Mouse (Mus musculus) ZHBTc4 (cell line): ENCODE measurements at regions not wholly inside any gene's neighbourhood (a gene's known extent, or its start where the extent isn't known, plus 50 kb on each side); places are given as distances from the start of the nearest gene placed in this dataset.
A peak's percentile ranks its signal among the peaks of the same experiment; 100 is the strongest.

Experiments used
- DNase-seq: peaks from one replicate; pipeline ENCODE4 v3.0.0-alpha.2; 2011; ENCODE audit warnings: low read depth, low spot score

DNA sequence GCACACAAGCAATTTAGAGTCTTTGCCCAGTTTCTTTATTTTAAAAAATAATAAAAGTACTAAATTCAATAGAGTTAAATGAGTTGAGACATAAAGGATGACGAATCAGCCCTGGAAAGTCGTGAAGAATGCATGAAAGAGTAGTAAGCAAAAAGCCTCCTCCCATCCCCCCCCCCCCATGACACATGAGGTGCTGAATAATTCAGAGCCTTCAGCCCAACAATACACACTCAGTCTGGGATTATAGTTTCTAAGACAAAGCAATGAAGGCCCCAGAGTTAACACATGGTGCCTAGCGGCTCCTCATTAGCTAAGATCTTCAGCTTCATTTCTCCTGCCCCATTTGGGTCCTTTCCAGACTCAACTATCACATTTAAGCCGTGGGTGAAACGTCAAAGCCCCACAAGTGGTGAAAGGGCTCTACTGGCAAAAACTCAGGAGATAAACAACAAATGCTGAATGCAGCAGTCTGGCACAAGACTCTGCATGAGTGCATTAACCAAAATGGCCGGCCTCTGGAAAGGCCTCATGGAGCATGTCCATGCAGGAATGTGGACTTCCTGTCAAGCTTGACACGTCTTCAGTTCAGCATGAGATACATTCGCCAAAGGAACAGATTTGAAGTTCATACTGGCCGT lies 560.9 kb upstream of the Gm26657 start:
- no peak for DNase-seq

DNA sequence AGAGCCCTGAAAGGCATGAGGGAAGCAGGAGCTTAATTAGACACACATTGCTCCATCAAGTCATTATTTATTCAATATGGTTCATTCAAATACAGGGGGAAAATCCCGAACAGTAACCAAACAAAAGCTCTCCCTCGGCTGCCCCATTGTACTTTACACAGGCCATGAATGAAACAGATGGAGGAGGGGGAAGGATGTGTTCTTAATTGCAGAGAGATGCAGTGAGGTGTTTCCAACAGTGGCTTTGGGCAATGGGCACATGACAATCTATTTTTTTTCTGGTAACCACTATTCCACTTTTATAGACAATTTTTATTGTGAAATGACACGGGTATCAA lies 578.6 kb upstream of the Gm26657 start:
- no peak for DNase-seq

DNA sequence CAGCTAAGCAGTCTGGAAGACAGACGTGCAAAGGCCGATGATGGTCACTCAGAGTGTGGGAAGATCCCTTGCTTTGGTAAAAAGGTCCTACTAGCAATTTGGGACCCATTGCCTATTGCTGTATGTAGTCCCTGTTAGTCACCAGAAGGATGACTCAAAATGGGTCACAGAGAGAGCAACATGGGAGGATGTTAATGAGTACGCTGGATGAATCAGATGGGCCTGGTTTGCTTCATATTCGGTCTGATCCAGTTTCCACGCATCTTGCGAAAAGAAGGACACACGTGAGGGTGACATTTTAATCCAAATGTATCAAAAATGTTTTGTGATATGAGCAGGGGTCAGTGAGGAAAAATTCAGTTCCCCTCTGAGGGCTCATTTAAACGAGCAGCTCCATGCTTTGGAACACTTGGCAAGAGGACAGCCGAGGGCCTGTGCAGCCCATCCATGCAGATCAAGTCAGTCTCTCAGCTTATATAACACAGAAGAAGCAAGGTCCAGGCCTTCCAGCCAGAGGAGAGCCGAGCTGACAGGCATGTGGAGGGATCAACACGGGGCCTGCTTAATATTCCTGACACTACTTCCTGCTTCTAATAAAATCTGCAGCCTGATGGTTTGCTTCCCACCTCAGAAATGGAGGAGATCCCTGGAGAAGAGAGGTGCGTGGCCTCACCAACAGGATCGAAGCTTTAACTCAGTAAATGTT lies 579.2 kb upstream of the Gm26657 start:
- DNase-seq: no peak

DNA sequence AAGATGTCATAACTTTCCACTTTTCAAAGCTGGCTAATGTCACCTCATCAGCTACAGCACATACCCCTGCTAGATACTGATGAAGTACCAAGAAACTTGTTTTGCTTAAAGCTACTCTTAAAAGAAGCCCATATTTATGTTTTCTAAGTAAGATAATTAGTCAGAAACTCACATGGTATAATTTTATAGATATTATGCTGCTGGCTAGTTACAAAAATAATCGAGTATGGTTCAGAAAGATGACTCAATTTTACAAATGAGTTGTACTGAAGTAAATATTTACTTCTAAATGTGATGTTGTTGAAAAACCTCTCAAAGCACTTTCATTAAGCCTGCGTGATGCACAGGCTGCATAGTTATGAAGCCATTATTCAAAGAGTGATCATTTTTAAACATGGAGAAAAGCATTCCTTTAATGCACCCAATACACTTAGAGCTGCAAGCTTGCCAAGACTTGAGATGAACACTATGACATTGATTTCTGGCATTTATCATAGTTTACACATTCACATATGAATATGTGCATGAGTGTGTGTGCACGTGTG lies 582.3 kb upstream of the Gm26657 start:
- no peak for DNase-seq

DNA sequence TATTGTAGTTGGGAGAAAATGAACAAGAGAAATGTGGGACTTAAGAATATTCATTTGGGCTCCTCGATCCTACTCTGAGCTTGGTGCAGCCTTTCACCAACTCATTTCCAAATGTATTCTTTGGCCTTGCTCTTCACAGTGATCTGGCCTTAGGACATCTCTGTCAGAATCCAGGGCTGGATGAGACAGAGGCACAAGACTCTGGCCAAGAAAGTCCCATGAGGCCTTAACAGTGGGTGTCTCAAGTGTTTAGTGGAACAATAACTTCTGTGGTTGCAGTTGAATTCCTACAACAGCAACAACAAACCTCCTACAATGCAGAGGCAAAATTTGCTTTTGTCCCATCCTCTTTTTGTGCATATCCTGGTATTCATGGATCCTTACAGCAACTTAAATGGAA lies 589.2 kb upstream of the Gm26657 start:
- DNase-seq: peak; percentile 35

DNA sequence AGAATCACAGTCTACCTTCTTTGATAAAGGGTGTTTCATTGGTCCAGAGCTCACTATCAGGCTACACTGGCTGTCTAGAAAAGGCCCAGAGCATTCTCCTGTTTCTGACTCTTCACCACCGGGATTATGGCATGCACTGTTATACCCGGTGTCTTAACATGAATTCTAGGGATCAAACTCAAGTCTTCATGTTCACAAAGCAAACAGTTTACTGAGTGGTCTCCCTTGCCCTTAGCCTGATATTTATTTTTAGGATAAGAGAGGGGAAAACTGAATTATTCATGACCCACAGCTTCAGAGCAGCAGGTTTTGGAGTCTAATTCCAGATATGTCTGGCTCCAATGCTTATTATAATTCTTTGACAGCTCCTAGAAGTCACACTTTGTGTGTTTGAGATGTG lies 596.0 kb upstream of the Gm26657 start:
- no peak for DNase-seq

DNA sequence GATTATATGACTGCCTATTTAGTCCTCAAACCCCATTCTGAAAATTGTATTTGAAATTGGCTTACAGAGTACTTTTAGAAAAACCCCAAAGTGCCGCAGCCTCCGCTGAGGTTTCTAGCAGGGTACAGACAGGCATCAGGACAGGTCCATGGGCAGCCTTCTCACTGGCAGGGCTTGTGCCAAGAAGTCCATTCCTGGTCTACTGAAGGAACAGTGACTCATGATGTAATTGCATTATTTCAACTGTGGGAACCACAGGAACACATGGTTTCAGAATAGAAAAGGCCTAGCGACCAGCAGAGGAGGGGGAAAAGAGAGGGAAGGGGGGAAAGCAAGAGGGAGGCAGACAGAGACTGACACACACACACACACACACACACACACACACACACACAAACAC lies 603.0 kb upstream of the Gm26657 start:
- no peak for DNase-seq

DNA sequence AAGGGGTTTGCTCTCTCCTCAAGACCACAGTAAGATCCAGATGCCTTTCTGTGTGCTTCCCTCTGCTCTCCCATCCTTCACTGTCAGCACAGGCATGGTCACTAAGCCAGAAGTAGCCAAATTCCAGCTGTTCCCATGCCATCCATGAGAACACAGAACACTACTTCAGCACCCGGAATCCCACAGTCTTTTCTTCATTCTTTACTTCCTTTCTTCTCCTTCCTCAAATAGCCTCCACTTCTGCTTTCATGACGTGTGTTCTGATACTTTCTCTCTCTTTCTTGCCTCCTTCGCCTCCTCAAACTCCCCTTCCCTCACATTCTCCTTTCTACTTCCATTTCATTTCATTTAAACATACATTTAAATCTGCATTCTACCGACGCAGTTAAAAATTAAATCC lies 602.1 kb upstream of the Klf4 start:
- no peak for DNase-seq

DNA sequence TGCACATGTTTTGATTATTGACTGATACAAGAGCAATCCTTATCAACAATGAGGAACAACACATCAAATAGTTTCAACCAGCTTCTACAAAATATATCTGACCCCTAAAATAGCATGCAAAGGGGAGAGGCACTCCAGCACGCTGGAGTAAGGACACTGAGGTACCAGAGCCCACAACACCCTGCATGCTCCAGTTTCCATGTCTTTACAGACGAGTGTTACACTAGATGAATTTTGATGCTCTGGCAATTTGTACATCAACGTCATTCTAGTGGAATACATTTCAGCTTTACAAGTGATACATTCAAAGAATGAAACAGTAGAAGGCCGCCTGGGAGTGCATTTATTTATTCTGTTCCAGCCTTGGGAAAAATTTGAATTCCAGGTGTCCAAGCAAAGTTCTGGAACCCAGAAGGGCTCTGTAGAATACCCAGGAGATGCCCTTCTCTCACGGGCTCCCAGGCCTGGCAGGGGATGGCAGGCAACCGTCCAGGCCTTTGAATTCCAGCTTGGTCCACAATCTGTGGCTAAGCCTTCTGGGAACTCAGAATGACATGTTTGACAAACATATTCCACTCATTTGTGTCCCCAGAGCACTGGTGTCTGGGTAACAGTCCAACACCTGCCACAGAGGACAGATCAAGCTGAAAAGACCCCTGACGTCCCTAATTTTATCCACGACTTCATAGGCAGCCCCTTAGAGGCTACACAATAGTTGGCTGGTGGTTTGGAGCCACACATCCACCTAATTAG lies 595.6 kb upstream of the Klf4 start:
- DNase-seq: no peak

DNA sequence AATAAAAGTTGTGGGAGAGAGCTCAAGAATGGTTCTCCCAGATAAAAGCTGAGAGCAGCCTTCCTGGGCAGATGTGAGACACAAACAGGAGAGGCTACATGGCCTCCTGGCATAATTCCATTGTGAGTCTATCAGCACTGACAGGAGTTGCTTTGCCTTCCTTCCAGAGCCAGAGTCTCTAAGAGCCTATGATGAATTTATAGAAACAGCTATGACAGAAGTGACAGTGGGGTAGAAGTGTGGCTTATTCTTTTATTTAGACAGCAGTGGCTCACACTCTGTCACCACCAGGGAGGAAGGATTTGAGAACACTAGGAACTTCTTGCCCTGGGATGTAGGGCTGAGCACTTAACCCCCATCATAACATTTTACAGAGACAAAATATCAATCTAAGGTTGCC lies 592.2 kb upstream of the Klf4 start:
- no peak for DNase-seq

DNA sequence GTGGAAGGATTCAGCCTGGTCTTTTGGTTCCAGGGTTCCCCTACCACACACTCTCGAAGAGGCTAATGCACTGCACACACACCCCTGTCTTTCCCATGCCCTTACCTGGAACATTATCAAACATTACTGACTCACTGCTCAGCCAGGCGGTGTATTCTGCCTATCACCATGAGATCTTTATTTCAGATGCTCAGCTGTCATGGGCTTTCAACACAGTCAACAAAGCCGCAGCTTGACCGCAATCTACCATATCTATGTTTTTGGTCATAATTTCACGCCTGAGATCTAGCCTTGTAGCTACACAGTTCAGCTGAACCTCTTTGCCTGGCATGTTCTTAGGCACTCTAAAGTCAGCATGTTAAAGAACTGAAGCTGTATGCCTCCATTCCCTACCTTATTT lies 589.9 kb upstream of the Klf4 start:
- DNase-seq: no peak

DNA sequence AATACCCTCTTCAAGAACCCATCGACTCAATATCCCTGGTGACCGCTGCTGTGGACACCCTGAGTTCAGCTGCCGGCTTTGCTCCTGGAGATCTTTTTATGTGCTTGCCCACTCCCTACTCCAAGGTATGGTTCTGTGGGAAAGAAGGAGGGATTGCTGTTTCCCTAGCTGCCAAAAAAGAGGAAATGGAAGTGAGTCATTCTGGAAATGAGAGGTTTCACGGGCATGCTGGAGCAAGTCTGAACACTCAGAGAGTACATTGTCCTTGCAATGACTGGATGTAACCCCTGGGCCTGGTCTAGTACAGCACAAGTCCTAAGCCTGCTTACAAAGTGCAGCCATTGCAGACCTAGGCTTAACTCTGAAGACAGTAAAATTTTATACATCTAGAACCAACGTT lies 589.4 kb upstream of the Klf4 start:
- no peak for DNase-seq

DNA sequence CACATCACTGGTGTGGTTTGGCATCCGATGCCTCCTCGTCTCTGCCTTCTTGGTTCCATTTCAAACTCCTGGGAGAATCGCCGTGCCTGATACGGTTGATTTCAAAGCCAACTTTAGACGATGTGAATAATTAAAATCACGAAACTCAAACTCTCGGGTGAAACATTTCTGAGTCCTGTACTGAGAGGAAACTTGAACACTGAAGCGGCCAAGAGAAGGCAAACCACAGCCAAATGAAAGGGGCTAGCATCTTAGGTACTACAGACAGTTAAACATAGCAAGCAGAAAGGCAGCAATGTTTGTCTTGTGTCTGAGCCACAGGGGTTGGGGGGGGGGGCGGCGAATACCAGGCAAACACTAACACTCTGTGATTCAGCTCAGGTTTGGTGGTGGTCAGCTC lies 588.1 kb upstream of the Klf4 start:
- DNase-seq: no peak

DNA sequence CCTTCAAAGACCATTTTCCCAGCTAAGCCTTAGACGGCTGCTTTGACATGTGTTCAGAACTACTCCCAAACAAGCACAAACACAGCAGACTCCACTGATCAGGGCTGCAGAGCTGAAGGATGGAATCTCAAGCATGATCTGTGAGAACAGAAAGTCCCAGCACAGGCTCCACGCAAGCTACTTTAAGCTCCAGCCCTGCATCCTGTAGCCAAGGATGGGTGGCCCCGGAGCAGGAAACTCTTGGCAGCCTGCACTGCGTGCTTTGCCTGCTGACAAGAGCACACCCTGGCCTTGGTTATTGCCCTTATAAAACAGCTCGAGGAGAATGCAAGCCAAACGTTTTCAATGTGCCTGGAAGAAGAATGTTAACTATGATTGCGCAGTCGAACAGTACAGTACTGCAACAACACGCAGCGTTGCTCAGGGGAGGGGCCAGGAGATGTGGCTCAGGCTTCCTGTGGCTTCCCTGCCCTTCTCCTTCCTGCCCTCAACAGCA lies 581.5 kb upstream of the Klf4 start:
- peak; percentile 9 for DNase-seq

DNA sequence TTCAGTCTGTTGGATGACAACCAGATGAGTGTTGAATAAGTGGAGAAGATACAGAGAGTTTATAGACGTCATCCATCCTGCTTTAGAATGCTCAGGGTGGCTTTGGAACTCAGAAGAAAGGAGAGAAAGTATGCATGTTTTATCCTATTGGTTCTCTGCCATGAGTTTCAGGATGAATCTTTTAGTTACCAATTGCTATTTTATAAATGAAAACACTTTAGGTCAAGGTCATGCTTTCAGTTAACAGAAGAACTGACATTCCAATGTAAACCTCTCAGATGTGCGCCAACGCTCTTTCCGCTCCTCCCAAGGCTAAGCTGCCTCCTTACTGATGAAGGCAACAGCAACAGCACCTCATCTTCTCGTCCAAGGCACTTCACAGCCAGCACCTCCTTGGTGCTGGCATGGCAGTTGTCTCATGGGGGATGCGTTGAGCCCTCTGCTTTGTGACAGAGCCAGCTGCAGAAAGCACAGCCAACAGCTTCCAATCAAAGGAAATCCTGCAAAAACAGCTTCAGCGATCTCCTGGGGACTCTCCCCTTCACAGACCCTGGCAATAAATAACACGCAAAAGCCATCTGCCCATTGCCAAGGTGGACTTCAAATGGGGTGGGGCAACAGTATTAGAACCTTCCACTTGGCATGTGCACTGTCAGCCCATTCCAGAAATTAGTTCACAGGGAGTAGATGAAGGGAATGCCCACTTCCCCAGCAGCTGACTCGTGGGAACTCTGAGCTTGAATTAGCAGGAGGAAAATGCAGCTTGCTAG lies 580.9 kb upstream of the Klf4 start:
- peak; percentile 5 for DNase-seq

DNA sequence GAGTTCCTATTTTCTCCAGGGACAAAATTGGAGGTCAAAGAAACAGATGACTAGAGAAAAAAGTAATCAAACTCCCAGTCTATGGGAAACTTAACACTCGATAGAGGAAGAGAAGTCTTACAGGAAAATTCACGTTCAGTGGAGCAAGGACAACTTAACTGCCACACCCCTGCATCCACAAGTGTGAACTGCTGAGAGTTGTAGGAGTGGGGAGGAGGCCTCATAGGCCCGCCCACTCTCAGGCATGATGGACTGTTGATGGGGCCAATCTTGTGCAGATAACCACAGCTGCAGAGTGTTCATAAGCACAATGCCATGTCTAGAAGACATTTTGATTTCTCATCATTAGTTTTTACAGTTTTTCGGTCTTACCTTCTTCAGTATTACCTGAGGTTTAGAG lies 574.7 kb upstream of the Klf4 start:
- peak; percentile 15 for DNase-seq

DNA sequence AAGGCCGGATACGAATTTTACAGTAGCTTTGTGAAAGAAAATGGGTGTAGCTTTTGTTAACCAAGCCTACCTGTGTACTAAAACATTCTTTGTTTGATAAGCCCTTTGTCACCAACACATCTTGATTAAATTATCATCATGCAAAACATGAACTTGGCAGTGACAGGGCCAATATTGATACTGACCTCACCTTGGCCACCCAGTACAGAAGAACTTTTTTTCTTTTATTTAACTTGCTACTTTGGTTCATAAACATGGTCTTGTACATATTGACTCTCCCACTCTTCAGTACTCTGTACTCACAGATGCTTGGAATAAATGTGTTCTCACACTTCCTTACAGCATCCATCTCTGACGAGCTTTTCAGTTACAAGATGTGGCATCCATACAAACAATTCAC lies 570.0 kb upstream of the Klf4 start:
- DNase-seq: no peak

DNA sequence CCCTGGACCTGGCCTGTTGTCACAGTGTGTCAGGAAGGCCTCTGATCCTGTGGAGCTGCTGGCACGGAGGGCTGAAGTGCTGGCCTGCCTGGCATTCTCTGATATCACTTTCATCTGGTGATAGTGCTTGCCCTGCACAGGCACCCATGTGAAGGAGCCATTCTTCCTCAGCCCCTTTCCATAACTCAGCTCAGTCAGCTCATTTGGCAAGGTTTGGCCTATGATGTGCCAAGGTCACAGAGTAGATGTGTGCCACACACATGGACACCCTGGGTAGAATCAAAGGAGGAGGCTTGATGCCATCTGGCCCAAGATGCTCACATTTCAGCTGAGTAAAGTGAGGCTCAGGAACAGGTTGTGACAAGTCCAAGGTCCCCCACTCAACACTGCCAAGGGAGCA lies 558.5 kb upstream of the Klf4 start:
- no peak for DNase-seq

DNA sequence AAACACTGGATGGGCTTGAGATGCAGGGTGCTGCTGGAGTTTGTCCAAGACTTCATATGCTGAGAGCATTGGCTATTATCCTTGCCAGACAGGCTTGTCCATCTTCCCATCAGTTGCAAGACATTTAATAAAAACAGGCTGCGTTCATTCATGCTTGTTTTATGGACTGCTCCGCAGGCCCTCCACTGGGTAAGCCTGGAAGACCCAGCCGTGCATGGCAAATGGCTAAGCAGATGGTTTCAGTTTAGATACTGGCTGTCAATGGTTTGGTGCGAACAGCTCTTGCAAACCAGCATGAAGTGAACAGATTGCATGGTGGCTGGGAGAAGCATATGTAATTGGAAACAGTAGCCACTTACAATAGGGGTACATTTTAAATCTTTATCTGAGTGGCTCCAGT lies 556.4 kb upstream of the Klf4 start:
- DNase-seq: no peak

DNA sequence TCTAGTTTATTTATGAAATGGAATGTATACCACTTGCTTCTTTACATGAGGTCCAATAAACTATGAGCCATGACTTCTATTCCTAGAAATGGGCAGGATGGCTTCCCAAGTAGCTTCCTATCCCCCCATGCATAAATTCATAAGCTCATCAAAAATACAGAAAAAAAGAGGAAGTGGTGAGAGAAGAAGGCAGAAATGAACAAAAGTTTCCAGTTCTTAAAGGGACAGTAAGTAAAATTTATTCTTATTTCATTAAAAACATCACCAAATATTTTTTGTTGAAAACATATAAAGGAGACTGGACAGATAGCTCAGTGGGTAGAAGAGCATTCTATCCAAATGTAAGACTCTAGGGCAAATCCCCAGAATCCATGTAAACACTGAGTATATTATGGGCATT lies 554.0 kb upstream of the Klf4 start:
- no peak for DNase-seq

DNA sequence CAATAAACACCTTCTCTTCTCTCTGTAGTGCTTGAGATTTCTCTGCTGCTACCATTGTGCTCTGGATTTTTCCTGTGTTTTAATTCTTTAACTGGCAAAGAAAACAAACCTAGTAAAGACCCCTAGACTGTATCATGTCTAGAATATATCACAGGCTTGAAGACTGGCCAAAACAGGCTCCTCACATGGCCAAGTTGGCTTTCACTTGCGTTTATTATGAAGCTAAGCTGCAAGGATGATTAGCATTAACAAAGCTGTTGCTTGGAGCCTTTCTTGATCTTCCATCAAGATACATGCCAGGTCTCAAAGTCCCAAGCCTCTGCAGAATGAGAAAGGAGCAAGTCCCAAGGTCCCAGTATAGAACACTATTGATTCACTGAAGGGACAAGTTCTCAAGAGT lies 551.9 kb upstream of the Klf4 start:
- DNase-seq: no peak

DNA sequence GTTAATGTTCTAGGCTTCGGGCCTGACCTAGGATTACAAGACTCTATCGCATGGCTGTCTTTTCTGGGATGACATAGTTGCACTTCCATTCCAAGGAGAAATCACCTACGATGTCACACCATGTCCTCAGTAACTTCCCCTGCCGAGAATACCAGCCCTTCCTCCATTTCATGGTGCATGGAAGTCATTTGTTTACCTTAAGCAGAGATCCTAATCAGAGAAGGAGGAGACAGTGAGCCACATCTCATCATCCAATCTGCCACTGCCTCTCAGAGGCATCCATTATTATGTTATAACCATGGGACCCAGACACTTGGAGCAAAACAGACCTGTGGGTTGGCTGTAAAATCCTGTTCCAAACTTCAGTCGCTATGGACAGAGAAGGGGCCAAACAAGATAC lies 550.1 kb upstream of the Klf4 start:
- DNase-seq: no peak
